Comparison of ENCODE assay signal across 8 mouse cellular contexts in the genomic region with DNA sequence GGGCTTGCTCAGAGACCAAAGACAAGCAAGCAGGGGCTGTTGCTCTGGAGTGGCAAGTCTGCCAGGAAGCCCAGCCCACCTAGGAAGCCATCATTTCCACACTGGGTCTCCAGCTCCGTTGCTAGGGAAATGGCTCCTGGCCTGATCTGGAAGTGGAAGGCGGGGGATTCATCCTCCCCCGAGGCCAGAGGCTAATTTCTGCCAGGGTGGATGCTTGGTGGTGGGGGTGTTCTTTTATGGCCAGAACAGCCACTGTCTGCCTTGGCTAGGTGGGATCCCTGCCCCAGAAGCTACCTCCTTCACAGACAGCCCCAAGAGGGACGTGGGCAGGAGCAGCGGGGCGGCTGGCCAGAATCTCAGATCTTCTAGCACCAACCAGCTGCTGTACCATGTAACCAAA. TPM values are rescaled to one million over a fixed set of nuclear protein-coding genes. Genes with fewer than 3 reads are reported as not detected.
DNase-seq lines count a peak whose midpoint lies in the region; ATAC-seq lines count a peak whose summit lies in the region.

No protein-coding gene starts in this region.

- peak; percentile 69 for DNase-seq in cerebellum, adult 9-11 months
- no peak for DNase-seq in cerebellum, postnatal 4 days (ENCODE audit: low spot score in 2 of 2)
- no peak for DNase-seq in ovary, adult 18-20 months (ENCODE audit: low spot score)
- no peak for DNase-seq in layer of hippocampus, adult 9-11 months

- peak overlapping the region; percentile 10; the same call in 1 of the 2 replicates for H3K27ac ChIP-seq in brown adipose tissue, adult 24 weeks (replicated peaks; ENCODE audit: low read depth, low read length)
- peak overlapping the region; percentile 58 for H3K27ac ChIP-seq in heart, embryonic 15.5 days
- peak overlapping the region; percentile 41; the same call in 1 of the 2 replicates for H3K27ac ChIP-seq in limb, embryonic 12.5 days

- peaks cover 48% of the 10 kb centered on the region for H3K4me1 ChIP-seq in brown adipose tissue, adult 24 weeks (ENCODE audit: control insufficient read depth, insufficient read depth, insufficient read length, low read length)
- peaks cover 76% of the 10 kb centered on the region for H3K4me1 ChIP-seq in heart, embryonic 15.5 days (replicated peaks)
- H3K4me1 ChIP-seq in limb, embryonic 12.5 days (replicated peaks), result peaks cover 50% of the 10 kb centered on the region

- H3K4me3 ChIP-seq in brown adipose tissue, adult 24 weeks (ENCODE audit: insufficient read depth, low read depth, low read length), result no peak overlapping the region
- H3K4me3 ChIP-seq in heart, embryonic 15.5 days, result no peak overlapping the region
- H3K4me3 ChIP-seq in limb, embryonic 12.5 days (replicated peaks), result no peak overlapping the region

- no peak overlapping the region for H3K4me2 ChIP-seq in heart, embryonic 15.5 days
- peak overlapping the region; percentile 8; the same call in 1 of the 2 replicates for H3K4me2 ChIP-seq in limb, embryonic 12.5 days

- no peak overlapping the region for H3K9ac ChIP-seq in heart, embryonic 15.5 days
- peak overlapping the region; percentile 37; the same call in 1 of the 2 replicates for H3K9ac ChIP-seq in limb, embryonic 12.5 days (replicated peaks)

- WGBS in heart, embryonic 15.5 days, result 52% methylated on average over 6 of the region's 6 CpGs
- 35% methylated on average over 6 of the region's 6 CpGs for WGBS in limb, embryonic 12.5 days

- ATAC-seq in heart, embryonic 15.5 days (replicated peaks; ENCODE audit: insufficient number of reproducible peaks, insufficient read depth, low FRiP score, low read depth), result no peak
- no peak for ATAC-seq in limb, embryonic 12.5 days (ENCODE audit: insufficient number of reproducible peaks, insufficient read depth, low FRiP score, low TSS enrichment, low read depth)
- no peak for ATAC-seq in megakaryocyte-erythroid progenitor cell, adult 5-6 weeks (replicated peaks; ENCODE audit: low FRiP score, low TSS enrichment, poor library complexity, severe bottlenecking)

- H3K36me3 ChIP-seq in heart, embryonic 15.5 days, result peaks cover 21% of the 10 kb centered on the region
- peaks cover 35% of the 10 kb centered on the region for H3K36me3 ChIP-seq in limb, embryonic 12.5 days

- no peaks in the 10 kb centered on the region for H3K9me3 ChIP-seq in heart, embryonic 15.5 days (replicated peaks)
- no peaks in the 10 kb centered on the region for H3K9me3 ChIP-seq in limb, embryonic 12.5 days

- H3K27me3 ChIP-seq in heart, embryonic 15.5 days, result no peaks in the 10 kb centered on the region
- H3K27me3 ChIP-seq in limb, embryonic 12.5 days, result no peaks in the 10 kb centered on the region

RNA-seq across cellular contexts. Expression of a gene that starts 4.1 kb away (rescaled TPM):
- 9.2 and 9.6 TPM in 2 replicates for polyA plus RNA-seq in brown adipose tissue, adult 24 weeks (2012; ENCODE audit: insufficient read depth, insufficient read length, missing spikeins)
- polyA plus RNA-seq in heart, embryonic 15.5 days (2015; fragmentation: Nextera tagmentation; extraction: Ambion mirVana), result 42.5 and 46.6 TPM in 2 replicates
- 37.9 and 38.4 TPM in 2 replicates for polyA plus RNA-seq in limb, embryonic 12.5 days (2016; fragmentation: Nextera tagmentation; extraction: Ambion mirVana)
- total RNA-seq in megakaryocyte-erythroid progenitor cell, adult 5-6 weeks (2014; fragmentation: Nextera tagmentation), result 22.9 and 24.1 TPM in 2 replicates
- total RNA-seq in megakaryocyte-erythroid progenitor cell, adult 5-6 weeks (2017), result 6.4 and 8.1 TPM in 2 replicates

RNA-seq across cellular contexts. Expression of a gene that starts 31.4 kb away (rescaled TPM):
- 0.96 and 1.6 TPM in 2 replicates for polyA plus RNA-seq in brown adipose tissue, adult 24 weeks (2012; ENCODE audit: insufficient read depth, insufficient read length, missing spikeins)
- polyA plus RNA-seq in heart, embryonic 15.5 days (2015; fragmentation: Nextera tagmentation; extraction: Ambion mirVana), result 3.1 and 8.4 TPM in 2 replicates
- 3.8 TPM in 2 replicates for polyA plus RNA-seq in limb, embryonic 12.5 days (2016; fragmentation: Nextera tagmentation; extraction: Ambion mirVana)
- total RNA-seq in megakaryocyte-erythroid progenitor cell, adult 5-6 weeks (2014; fragmentation: Nextera tagmentation), result 29.6 and 39.7 TPM in 2 replicates
- total RNA-seq in megakaryocyte-erythroid progenitor cell, adult 5-6 weeks (2017), result 14.1 and 17.9 TPM in 2 replicates

RNA-seq across cellular contexts. Expression of a gene that starts 40.3 kb away (rescaled TPM):
- 24.0 and 24.2 TPM in 2 replicates for polyA plus RNA-seq in brown adipose tissue, adult 24 weeks (2012; ENCODE audit: insufficient read depth, insufficient read length, missing spikeins)
- 5.1 and 6.0 TPM in 2 replicates for polyA plus RNA-seq in heart, embryonic 15.5 days (2015; fragmentation: Nextera tagmentation; extraction: Ambion mirVana)
- 27.6 and 33.5 TPM in 2 replicates for polyA plus RNA-seq in limb, embryonic 12.5 days (2016; fragmentation: Nextera tagmentation; extraction: Ambion mirVana)
- total RNA-seq in megakaryocyte-erythroid progenitor cell, adult 5-6 weeks (2014; fragmentation: Nextera tagmentation), result 8.1 and 9.5 TPM in 2 replicates
- total RNA-seq in megakaryocyte-erythroid progenitor cell, adult 5-6 weeks (2017), result 9.3 and 16.3 TPM in 2 replicates
